ENCODE assay signal across 41 mouse cellular contexts in genomic region chr12:84686176-84686575, GRCm38 (mm10). TPM values are rescaled to one million over a fixed set of nuclear protein-coding genes. Genes with fewer than 3 reads are reported as not detected.
DNase-seq lines count a peak whose midpoint lies in the region; ATAC-seq lines count a peak whose summit lies in the region.
"Had no signal": no experiment of that assay in that cellular context is flagged by ENCODE, and none has a peak within 500 bp of the region (broad histone marks: within the 10 kb centered on the region; RNA-seq: fewer than 3 reads in every experiment).

No protein-coding gene starts in this region.

- no peak for ATAC-seq in hindbrain, embryonic 11.5 days (ENCODE audit: low FRiP score)
- no peak for ATAC-seq in hindbrain, embryonic 13.5 days (ENCODE audit: low FRiP score)
- ATAC-seq in neural tube, embryonic 11.5 days (ENCODE audit: insufficient read depth, low FRiP score, low TSS enrichment) = no peak
- ATAC-seq in frontal cortex, adult (ENCODE audit: low TSS enrichment) = no peak
- ATAC-seq: inflammation-experienced regulatory T-cells, adult 6 months; Patski had no signal

- H3K9ac ChIP-seq in hindbrain, embryonic 11.5 days (ENCODE audit: low read depth, low read length) = no peak overlapping the region
- no peak overlapping the region for H3K9ac ChIP-seq in hindbrain, embryonic 13.5 days
- H3K9ac ChIP-seq in neural tube, embryonic 11.5 days (ENCODE audit: low read length) = no peak overlapping the region
- H3K9ac ChIP-seq: heart, embryonic 12.5 days; kidney, embryonic 15.5 days; liver, embryonic 14.5 days had no signal

- no peak overlapping the region for H3K4me2 ChIP-seq in hindbrain, embryonic 11.5 days (replicated peaks; ENCODE audit: low read depth, low read length)
- no peak overlapping the region for H3K4me2 ChIP-seq in hindbrain, embryonic 13.5 days
- no peak overlapping the region for H3K4me2 ChIP-seq in neural tube, embryonic 11.5 days (ENCODE audit: low read depth)
- H3K4me2 ChIP-seq: heart, embryonic 12.5 days; kidney, embryonic 15.5 days had no signal

- no peaks in the 10 kb centered on the region for H3K9me3 ChIP-seq in hindbrain, embryonic 11.5 days (ENCODE audit: control insufficient read depth, low read length)
- no peaks in the 10 kb centered on the region for H3K9me3 ChIP-seq in hindbrain, embryonic 13.5 days
- no peaks in the 10 kb centered on the region for H3K9me3 ChIP-seq in neural tube, embryonic 11.5 days (ENCODE audit: control insufficient read depth, low read length)
- H3K9me3 ChIP-seq: heart, embryonic 12.5 days; kidney, embryonic 15.5 days had no signal

- H3K36me3 ChIP-seq in hindbrain, embryonic 11.5 days (ENCODE audit: control insufficient read depth, insufficient read depth, low read length) = no peaks in the 10 kb centered on the region
- no peaks in the 10 kb centered on the region for H3K36me3 ChIP-seq in hindbrain, embryonic 13.5 days
- H3K36me3 ChIP-seq in neural tube, embryonic 11.5 days (ENCODE audit: control insufficient read depth, insufficient read depth, low read length) = no peaks in the 10 kb centered on the region
- H3K36me3 ChIP-seq: heart, embryonic 12.5 days; kidney, embryonic 15.5 days had no signal

- no peaks in the 10 kb centered on the region for H3K27me3 ChIP-seq in hindbrain, embryonic 11.5 days (ENCODE audit: control insufficient read depth, insufficient read depth, low read length)
- peaks cover 32% of the 10 kb centered on the region; the same call in 1 of the 2 replicates for H3K27me3 ChIP-seq in hindbrain, embryonic 13.5 days
- H3K27me3 ChIP-seq in neural tube, embryonic 11.5 days (ENCODE audit: control insufficient read depth, insufficient read depth, low read length) = no peaks in the 10 kb centered on the region

- H3K27ac ChIP-seq in hindbrain, embryonic 11.5 days (ENCODE audit: low read depth, low read length) = no peak overlapping the region
- H3K27ac ChIP-seq in hindbrain, embryonic 13.5 days = no peak overlapping the region
- H3K27ac ChIP-seq in neural tube, embryonic 11.5 days (ENCODE audit: low read depth, low read length) = no peak overlapping the region
- H3K27ac ChIP-seq: heart, adult 2 months; kidney, embryonic 15.5 days; liver, embryonic 14.5 days; macrophage; stomach, postnatal 0 days had no signal

- no peak overlapping the region for H3K4me3 ChIP-seq in hindbrain, embryonic 11.5 days (ENCODE audit: low read depth, low read length)
- no peak overlapping the region for H3K4me3 ChIP-seq in hindbrain, embryonic 13.5 days
- H3K4me3 ChIP-seq in neural tube, embryonic 11.5 days (ENCODE audit: low read depth, low read length) = no peak overlapping the region
- H3K4me3 ChIP-seq: heart, adult 2 months; heart, embryonic 12.5 days; kidney, embryonic 15.5 days had no signal

- H3K4me1 ChIP-seq in hindbrain, embryonic 11.5 days (replicated peaks; ENCODE audit: control insufficient read depth, insufficient read depth, low read length) = no peaks in the 10 kb centered on the region
- peaks cover 9% of the 10 kb centered on the region for H3K4me1 ChIP-seq in hindbrain, embryonic 13.5 days (replicated peaks)
- no peaks in the 10 kb centered on the region for H3K4me1 ChIP-seq in neural tube, embryonic 11.5 days (ENCODE audit: control insufficient read depth, insufficient read depth, low read length)
- H3K4me1 ChIP-seq: heart, embryonic 12.5 days; kidney, embryonic 15.5 days had no signal

- intact Hi-C loops in heart, postnatal 25 days (cut with DNase I) = no loop called here

- DNase-seq in embryo, embryonic 10.5 days (ENCODE audit: low spot score) = peak; percentile 13
- no peak for DNase-seq in embryo, embryonic 10 days (ENCODE audit: low spot score)
- DNase-seq in hindbrain, embryonic 11.5 days (ENCODE audit: low spot score) = peak; percentile 16
- DNase-seq in neural tube, embryonic 11.5 days (ENCODE audit: low spot score) = peak; percentile 25
- DNase-seq in neural tube, embryonic 10.5 days (ENCODE audit: extremely low spot score, low spot score) = no peak
- DNase-seq in heart, postnatal 25 days (ENCODE audit: low spot score) = no peak
- DNase-seq: adrenal gland, postnatal 25 days; cerebellum, adult 2 months; cerebellum, postnatal 14 days; heart, adult 2 months; kidney, adult 18-20 months; kidney, postnatal 25 days; liver; lung, adult 2 months; lung, postnatal 10 days; right cerebral cortex, adult 18-20 months; spleen, adult 18-20 months; thymus, adult 2 months; thymus, postnatal 36 days had no signal

- 13% methylated on average over 4 of the region's 4 CpGs for WGBS in hindbrain, embryonic 11.5 days
- 10% methylated on average over 4 of the region's 4 CpGs for WGBS in hindbrain, embryonic 13.5 days
- 18% methylated on average over 4 of the region's 4 CpGs for WGBS in neural tube, embryonic 11.5 days

RNA-seq across cellular contexts. Expression of gene Syndig1l, which starts 12.5 kb away (rescaled TPM):
- 0.60 and 0.85 TPM in 2 replicates for polyA plus RNA-seq in hindbrain, embryonic 11.5 days (2014; fragmentation: Nextera tagmentation; extraction: Ambion mirVana)
- 4.8 and 5.3 TPM in 2 replicates for polyA plus RNA-seq in hindbrain, embryonic 13.5 days (2015; fragmentation: Nextera tagmentation; extraction: Ambion mirVana)
- 0.49 and 1.1 TPM in 2 replicates for polyA plus RNA-seq in neural tube, embryonic 11.5 days (2014; fragmentation: Nextera tagmentation; extraction: Ambion mirVana)
- total RNA-seq in heart, postnatal 25 days (2021) = not detected
- total RNA-seq: adrenal gland, adult 18-20 months; adrenal gland, postnatal 25 days; gastrocnemius, adult 8-10 months; gastrocnemius, postnatal 4 days; heart, adult 2 months; hematopoietic stem cell, adult 5-6 weeks; MEL had no signal
- polyA plus RNA-seq: C2C12; embryonic facial prominence, embryonic 11.5 days; heart, adult 2 months; heart, embryonic 12.5 days; heart, postnatal 0 days; inflammation-experienced regulatory T-cells, adult 6 months; limb, embryonic 11.5 days; lung, adult 2 months; Patski; stomach, postnatal 0 days had no signal

RNA-seq across cellular contexts. Expression of gene Vrtn, which starts 45.4 kb away (rescaled TPM):
- polyA plus RNA-seq in hindbrain, embryonic 11.5 days (2014; fragmentation: Nextera tagmentation; extraction: Ambion mirVana) = not detected in 2 replicates
- not detected in 2 replicates for polyA plus RNA-seq in hindbrain, embryonic 13.5 days (2015; fragmentation: Nextera tagmentation; extraction: Ambion mirVana)
- polyA plus RNA-seq in neural tube, embryonic 11.5 days (2014; fragmentation: Nextera tagmentation; extraction: Ambion mirVana) = not detected in 2 replicates
- total RNA-seq in heart, postnatal 25 days (2021) = not detected
- total RNA-seq: adrenal gland, adult 18-20 months; adrenal gland, postnatal 25 days; gastrocnemius, adult 8-10 months; gastrocnemius, postnatal 4 days; heart, adult 2 months; layer of hippocampus, adult 18-20 months; layer of hippocampus, postnatal 10 days; left cerebral cortex, adult 18-20 months; left cerebral cortex, postnatal 14 days; MEL had no signal
- polyA plus RNA-seq: C2C12; cerebellum, adult 2 months; embryonic facial prominence, embryonic 11.5 days; heart, adult 2 months; heart, embryonic 12.5 days; heart, postnatal 0 days; inflammation-experienced regulatory T-cells, adult 6 months; kidney, embryonic 15.5 days; limb, embryonic 11.5 days; liver, embryonic 14.5 days; lung, adult 2 months; macrophage; Patski; stomach, postnatal 0 days had no signal

Comparison
In these comparisons a context has a peak if more than half of its experiments do, and no peak if none do; other contexts are left out.
1. DNase-seq: peak in embryo, embryonic 10.5 days (single experiment), hindbrain, embryonic 11.5 days (single experiment) and neural tube, embryonic 11.5 days (single experiment); none in embryo, embryonic 10 days (single experiment), neural tube, embryonic 10.5 days (single experiment) and heart, postnatal 25 days (single experiment).